Mouse (Mus musculus) olfactory bulb, adult 2 months (tissue): Measurements from ENCODE around the gene Otogl. TPM values are rescaled to one million over a fixed set of nuclear protein-coding genes. Genes with fewer than 3 reads are reported as not detected.
"Not testable (repeated sequence)": the region's sequence is repeated elsewhere in the genome, so short reads cannot be mapped to it uniquely, and the experiment has no call there.

ENCODE experiments used
- H3K27ac ChIP-seq: fragments of 200-500 bp; 2 replicates; pipeline ENCODE4 v1.5.1; 2012; ENCODE audit warnings: low read depth, low read length; ENCODE audit not compliant: insufficient read depth
- H3K4me1 ChIP-seq: fragments of 200-500 bp; 2 replicates; pipeline ENCODE4 v1.6.1; 2012; ENCODE audit warnings: low read length; ENCODE audit not compliant: control insufficient read depth, insufficient read depth
- H3K4me3 ChIP-seq: fragments of 200-500 bp; 2 replicates; pipeline ENCODE4 v1.5.1; 2012; ENCODE audit warnings: mild to moderate bottlenecking, low read depth, low read length, moderate library complexity; ENCODE audit not compliant: insufficient read depth
- CTCF ChIP-seq: fragments of 200-500 bp; IDR thresholded peaks from 2 replicates; pipeline ENCODE4 v1.5.1; 2012; ENCODE audit warnings: low read depth, mild to moderate bottlenecking, low read length, moderate library complexity; ENCODE audit not compliant: insufficient read depth
- POLR2A ChIP-seq: fragments of 200-500 bp; IDR thresholded peaks from 2 replicates; pipeline ENCODE4 v1.6.1; 2012; ENCODE audit warnings: mild to moderate bottlenecking, low read depth, low read length, moderate library complexity; ENCODE audit not compliant: insufficient read depth
- WGBS: fragments of 180-500 bp; shearing (Covaris S2); methylation state at CpG from one replicate; pipeline ENCODE4 v1.1.7; 2018; 5-methylcytosine and 5-hydroxymethylcytosine counted together
- polyA plus RNA-seq: library from polyadenylated mRNA; stranded (reverse); fragments of >200 nt; gene quantifications from 2 replicates; pipeline ENCODE4 v1.2.4, GENCODE M21; 2012; ENCODE audit warnings: low replicate concordance; ENCODE audit not compliant: missing spikeins, insufficient read depth, insufficient read length

Gene Otogl
- polyA plus RNA-seq, 1 experiment, result not detected

- TF ChIP-seq CTCF (no peak), POLR2A (no peak)
- Histone ChIP-seq H3K4me1 (no peaks in the 10 kb centered on the region), H3K4me3 (no peak overlapping the region), H3K27ac (no peak overlapping the region)
- 34% methylated on average over 7 of the region's 7 CpGs for WGBS
Measured at GRCm38 (mm10) chr10:107858684-107859083, 53.2 kb downstream of the Otogl start.

GRCm38 (mm10) chr10:107844906-107845305 lies 67.0 kb downstream of the Otogl start:
- H3K4me3 ChIP-seq, result no peak overlapping the region
- no peak overlapping the region for H3K27ac ChIP-seq
- H3K4me1 ChIP-seq, result no peaks in the 10 kb centered on the region
- 97% methylated on average over 1 of the region's 1 CpGs for whole genome bisulfite sequencing
- TF ChIP-seq POLR2A, result no peak
- TF ChIP-seq CTCF, result no peak

- TF ChIP-seq CTCF (no peak), POLR2A (no peak)
- Histone ChIP-seq H3K4me3 (no peak overlapping the region), H3K4me1 (no peaks in the 10 kb centered on the region), H3K27ac (no peak overlapping the region)
- WGBS, result 36% methylated on average over 4 of the region's 4 CpGs
Measured at GRCm38 (mm10) chr10:107834452-107835239, 77.3 kb downstream of the Otogl start.

GRCm38 (mm10) chr10:107829151-107829550 lies 82.8 kb downstream of the Otogl start:
- Histone ChIP-seq H3K4me3 (no peak overlapping the region), H3K27ac (no peak overlapping the region), H3K4me1 (no peaks in the 10 kb centered on the region)
- TF ChIP-seq POLR2A (no peak), CTCF (no peak)
- 84% methylated on average over 6 of the region's 6 CpGs for WGBS

GRCm38 (mm10) chr10:107813814-107814483 lies 98.0 kb downstream of the Otogl start:
- WGBS, result 36% methylated on average over 16 of the region's 16 CpGs
- Histone ChIP-seq H3K4me3 (no peak overlapping the region), H3K27ac (no peak overlapping the region), H3K4me1 (no peaks in the 10 kb centered on the region)
- TF ChIP-seq CTCF (no peak), POLR2A (no peak)

GRCm38 (mm10) chr10:107810649-107811398 lies 101.1 kb downstream of the Otogl start:
- Histone ChIP-seq H3K4me1 (no peaks in the 10 kb centered on the region), H3K4me3 (no peak overlapping the region), H3K27ac (no peak overlapping the region)
- no peak for TF ChIP-seq CTCF
- no peak for TF ChIP-seq POLR2A
- 72% methylated on average over 6 of the region's 6 CpGs for WGBS

GRCm38 (mm10) chr10:107805203-107805602 lies 106.7 kb downstream of the Otogl start:
- no peak for TF ChIP-seq POLR2A
- TF ChIP-seq CTCF, result no peak
- Histone ChIP-seq H3K4me1 (no peaks in the 10 kb centered on the region), H3K27ac (no peak overlapping the region), H3K4me3 (no peak overlapping the region)
- WGBS, result 100% methylated on average over 2 of the region's 2 CpGs

- WGBS, result 78% methylated on average over 2 of the region's 2 CpGs
- H3K4me3 ChIP-seq, H3K27ac ChIP-seq, H3K4me1 ChIP-seq: not testable (repeated sequence)
Measured at GRCm38 (mm10) chr10:107804285-107804684, 107.6 kb downstream of the Otogl start.

- Histone ChIP-seq H3K4me3 (no peak overlapping the region), H3K27ac (no peak overlapping the region), H3K4me1 (no peaks in the 10 kb centered on the region)
- WGBS, result 8% methylated on average over 7 of the region's 7 CpGs
- TF ChIP-seq POLR2A (no peak), CTCF (no peak)
Measured at GRCm38 (mm10) chr10:107799671-107800353, 112.1 kb downstream of the Otogl start.
